Mouse (Mus musculus) stomach, postnatal 0 days (tissue): ENCODE measurements at regions not wholly inside any gene's neighbourhood (a gene's known extent, or its start where the extent isn't known, plus 50 kb on each side); places are given as distances from the start of the nearest gene placed in this dataset.

Experiments
- ATAC-seq: fragments of 200-750 bp; cut with Nextera tagmentation; 2 replicates; pipeline ENCODE4 v1.8.0; 2017; ENCODE audit not compliant: low FRiP score, low TSS enrichment
- DNase-seq: peaks from one replicate; pipeline ENCODE4 v3.0.0-alpha.2; 2016; ENCODE audit warnings: low spot score
- H3K27ac ChIP-seq: fragments of 300-500 bp; sonication (generic); replicated peaks from 2 replicates; pipeline ENCODE4 v1.5.1; 2014; ENCODE audit warnings: mild to moderate bottlenecking, control low read depth
- H3K27me3 ChIP-seq: fragments of 300-500 bp; sonication (generic); 2 replicates; pipeline ENCODE4 v1.6.1; 2014; ENCODE audit warnings: low read length; ENCODE audit not compliant: control insufficient read depth, insufficient read depth
- H3K36me3 ChIP-seq: fragments of 300-500 bp; sonication (generic); 2 replicates; pipeline ENCODE4 v1.6.1; 2014; ENCODE audit warnings: low read length, mixed read lengths; ENCODE audit not compliant: control insufficient read depth, insufficient read depth
- H3K4me1 ChIP-seq: fragments of 300-500 bp; sonication (generic); replicated peaks from 2 replicates; pipeline ENCODE4 v1.6.1; 2014; ENCODE audit warnings: antibody characterized with exemption; ENCODE audit not compliant: control insufficient read depth, insufficient read depth
- H3K4me2 ChIP-seq: fragments of 300-500 bp; sonication (generic); replicated peaks from 2 replicates; pipeline ENCODE4 v1.6.1; 2014; ENCODE audit warnings: low read depth, mild to moderate bottlenecking, control low read depth, moderate library complexity
- H3K4me3 ChIP-seq: fragments of 300-500 bp; sonication (generic); 2 replicates; pipeline ENCODE4 v1.5.1; 2014; ENCODE audit warnings: low read depth, low read length, control low read depth
- H3K9ac ChIP-seq: fragments of 300-500 bp; sonication (generic); 2 replicates; pipeline ENCODE4 v1.6.1; 2014; ENCODE audit warnings: mild to moderate bottlenecking, low read length, control low read depth, mixed read lengths
- H3K9me3 ChIP-seq: fragments of 300-500 bp; sonication (generic); 2 replicates; pipeline ENCODE4 v1.6.1; 2016; ENCODE audit warnings: low read length; ENCODE audit not compliant: control insufficient read depth
- CTCF ChIP-seq: IDR thresholded peaks from 2 replicates; pipeline ENCODE4 v1.5.1; 2016; ENCODE audit warnings: antibody characterized with exemption, low read depth, mild to moderate bottlenecking, moderate library complexity
- EP300 ChIP-seq: optimal IDR thresholded peaks from 2 replicates; pipeline ENCODE3; 2016; ENCODE audit warnings: antibody characterized with exemption
- WGBS: fragments of 180-500 bp; shearing (Covaris S2); extraction: QIAGEN DNeasy Blood & Tissue Kit; methylation state at CpG from one replicate; pipeline ENCODE4 v1.1.7; 2014; 5-methylcytosine and 5-hydroxymethylcytosine counted together

DNA sequence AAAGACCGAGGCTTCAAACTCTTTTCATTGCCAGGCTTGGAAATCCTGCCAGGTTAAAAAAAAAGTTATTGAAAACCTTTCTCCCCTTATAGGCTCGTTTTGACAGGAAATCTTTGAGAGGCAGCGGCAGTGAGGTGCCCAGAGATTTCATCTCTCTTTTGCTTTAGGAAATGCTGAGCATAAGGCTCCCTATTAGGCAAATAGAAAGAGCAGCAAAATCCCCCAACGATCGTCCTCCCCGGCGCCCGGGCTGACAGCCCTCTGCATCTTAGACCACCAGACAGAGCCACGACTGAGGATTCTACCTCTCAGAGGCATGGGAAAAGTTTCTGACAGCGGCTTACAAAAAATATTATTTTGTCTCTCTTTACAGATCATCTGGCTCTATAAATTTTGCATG, 999.5 kb downstream of the Adgrl2 start:
- ATAC-seq (no peak), DNase-seq (no peak)
- 28% methylated on average over 10 of the region's 10 CpGs for WGBS
- H3K36me3 ChIP-seq = no peaks in the 10 kb centered on the region
- H3K9ac ChIP-seq = peak overlapping the region; percentile 23; the same call in 1 of the 2 replicates
- H3K27me3 ChIP-seq = no peaks in the 10 kb centered on the region
- TF ChIP-seq CTCF = no peak
- no peak for TF ChIP-seq EP300
- H3K4me3 ChIP-seq = peak overlapping the region; percentile 19
- no peaks in the 10 kb centered on the region for H3K4me1 ChIP-seq
- H3K4me2 ChIP-seq = peak overlapping the region; percentile 49
- no peaks in the 10 kb centered on the region for H3K9me3 ChIP-seq
- no peak overlapping the region for H3K27ac ChIP-seq

DNA sequence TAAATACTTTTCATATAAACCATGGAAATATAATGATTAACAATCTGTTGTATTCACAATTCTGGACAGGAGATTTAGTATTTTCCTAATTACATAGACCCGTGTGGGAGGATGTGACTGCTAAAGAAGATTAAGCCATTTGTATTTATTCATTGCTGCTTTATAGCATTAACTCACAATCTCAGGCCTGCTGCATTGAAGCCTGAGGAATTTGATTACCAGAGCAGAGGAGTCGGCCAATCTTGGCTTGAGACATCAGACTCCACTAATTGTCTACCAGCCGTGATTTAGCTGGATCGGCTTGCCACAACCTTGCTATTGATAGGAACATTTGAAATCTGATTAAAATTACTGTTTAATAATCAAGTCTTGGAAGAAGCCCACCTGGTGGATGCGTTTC, 1007.5 kb downstream of the Adgrl2 start:
- Histone ChIP-seq H3K4me2 (no peak overlapping the region), H3K4me1 (no peaks in the 10 kb centered on the region), H3K9me3 (no peaks in the 10 kb centered on the region), H3K36me3 (no peaks in the 10 kb centered on the region), H3K4me3 (no peak overlapping the region), H3K27me3 (no peaks in the 10 kb centered on the region), H3K27ac (no peak overlapping the region), H3K9ac (no peak overlapping the region)
- TF ChIP-seq CTCF = no peak
- no peak for TF ChIP-seq EP300
- DNase-seq = no peak
- ATAC-seq = no peak
- WGBS = 71% methylated on average over 5 of the region's 5 CpGs

DNA sequence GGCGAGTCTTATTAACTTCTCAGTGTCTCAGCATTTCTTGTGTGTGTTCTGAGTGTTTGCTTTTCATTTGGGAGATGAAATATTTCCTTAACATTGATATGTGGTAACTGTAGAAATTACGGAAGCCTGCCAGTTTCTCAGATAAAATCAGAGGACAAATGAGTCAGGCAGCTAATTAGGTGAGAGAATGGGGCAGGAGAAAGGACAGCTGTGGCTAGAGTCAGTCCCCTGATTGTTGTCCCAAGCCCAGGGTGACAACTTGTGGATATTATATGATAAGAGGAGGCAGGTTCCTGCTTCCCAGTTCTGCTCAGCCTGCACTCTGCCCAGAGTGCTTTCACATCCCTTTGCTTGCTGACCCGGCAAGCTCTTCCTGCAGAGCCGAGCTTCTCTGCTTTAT, 1008.7 kb downstream of the Adgrl2 start:
- H3K9ac ChIP-seq = no peak overlapping the region
- no peak for ATAC-seq
- no peaks in the 10 kb centered on the region for H3K9me3 ChIP-seq
- H3K36me3 ChIP-seq = no peaks in the 10 kb centered on the region
- no peak for DNase-seq
- no peak overlapping the region for H3K27ac ChIP-seq
- H3K4me2 ChIP-seq = no peak overlapping the region
- no peaks in the 10 kb centered on the region for H3K4me1 ChIP-seq
- no peak overlapping the region for H3K4me3 ChIP-seq
- no peaks in the 10 kb centered on the region for H3K27me3 ChIP-seq
- WGBS = 41% methylated on average over 4 of the region's 4 CpGs
- TF ChIP-seq EP300 (no peak), CTCF (no peak)

DNA sequence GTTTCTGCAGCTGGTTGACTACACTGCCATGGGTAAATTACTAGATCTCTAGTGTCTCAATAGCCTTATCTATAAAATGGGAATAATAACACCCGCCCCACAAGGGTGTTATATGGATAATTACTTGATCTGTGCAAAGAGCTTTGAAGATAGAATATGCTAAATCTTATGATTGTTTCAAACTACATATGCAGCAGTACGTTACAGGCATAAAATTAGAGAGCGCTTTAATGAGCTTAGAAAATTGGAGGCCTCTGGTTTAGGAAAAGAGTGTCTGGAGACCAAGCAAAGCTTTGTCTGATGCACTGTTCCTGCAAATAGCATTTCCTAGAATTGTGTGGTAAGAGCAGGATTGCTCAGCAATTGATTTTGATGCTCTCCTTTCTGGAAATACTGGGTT, 1013.8 kb downstream of the Adgrl2 start:
- Histone ChIP-seq H3K27me3 (no peaks in the 10 kb centered on the region), H3K4me1 (no peaks in the 10 kb centered on the region), H3K4me3 (no peak overlapping the region), H3K36me3 (no peaks in the 10 kb centered on the region), H3K9ac (no peak overlapping the region), H3K27ac (no peak overlapping the region), H3K4me2 (no peak overlapping the region), H3K9me3 (no peaks in the 10 kb centered on the region)
- DNase-seq (no peak), ATAC-seq (no peak)
- 91% methylated on average over 3 of the region's 3 CpGs for WGBS
- no peak for TF ChIP-seq EP300
- no peak for TF ChIP-seq CTCF

DNA sequence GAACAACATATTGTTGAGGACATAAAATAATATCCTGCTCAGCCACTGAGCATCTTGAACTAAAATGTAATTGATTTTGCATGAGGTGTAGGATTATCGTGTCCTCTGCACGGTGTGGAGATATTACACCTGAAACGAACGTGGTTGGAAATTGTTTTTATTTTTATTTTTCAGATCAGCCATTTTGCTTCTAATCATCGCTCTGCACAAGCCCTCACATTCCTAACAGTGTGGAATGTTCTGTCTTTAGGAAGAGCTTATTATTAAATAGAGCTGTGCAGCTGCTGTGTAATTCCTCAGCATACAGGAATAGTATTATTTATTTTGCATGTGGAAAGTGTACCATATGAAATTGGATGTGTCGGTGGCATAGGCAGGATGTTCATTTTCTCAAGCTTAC, 1014.3 kb downstream of the Adgrl2 start:
- no peak overlapping the region for H3K27ac ChIP-seq
- no peak overlapping the region for H3K4me2 ChIP-seq
- H3K27me3 ChIP-seq = no peaks in the 10 kb centered on the region
- no peaks in the 10 kb centered on the region for H3K36me3 ChIP-seq
- no peak for TF ChIP-seq EP300
- no peak for TF ChIP-seq CTCF
- no peaks in the 10 kb centered on the region for H3K4me1 ChIP-seq
- no peak for DNase-seq
- 83% methylated on average over 6 of the region's 6 CpGs for WGBS
- H3K9me3 ChIP-seq = no peaks in the 10 kb centered on the region
- ATAC-seq = no peak
- no peak overlapping the region for H3K4me3 ChIP-seq
- H3K9ac ChIP-seq = no peak overlapping the region

DNA sequence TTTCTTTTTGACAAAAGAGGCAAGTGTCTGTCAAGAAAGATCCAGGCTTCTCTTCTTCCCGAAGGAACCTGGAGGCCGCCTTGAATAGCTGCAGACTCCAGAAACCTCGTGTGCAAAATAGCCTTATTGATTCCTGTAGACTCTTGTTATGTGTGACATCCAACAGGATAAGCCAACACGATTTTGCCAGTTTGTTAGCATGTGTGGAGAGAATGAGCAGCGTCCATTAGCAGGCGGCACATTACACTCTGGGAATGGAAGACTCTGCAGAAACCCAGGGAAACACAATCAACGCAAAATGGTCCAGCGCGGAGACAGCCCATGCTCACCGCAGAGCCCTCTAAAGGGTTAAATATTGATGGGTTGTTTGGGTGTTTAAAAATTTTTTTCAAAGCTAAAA, 1014.9 kb downstream of the Adgrl2 start:
- DNase-seq (no peak), ATAC-seq (no peak)
- TF ChIP-seq EP300 (no peak), CTCF (no peak)
- H3K4me1 ChIP-seq = no peaks in the 10 kb centered on the region
- 88% methylated on average over 10 of the region's 10 CpGs for WGBS
- H3K4me3 ChIP-seq = no peak overlapping the region
- H3K27ac ChIP-seq = no peak overlapping the region
- no peak overlapping the region for H3K9ac ChIP-seq
- H3K9me3 ChIP-seq = no peaks in the 10 kb centered on the region
- H3K36me3 ChIP-seq = no peaks in the 10 kb centered on the region
- H3K27me3 ChIP-seq = no peaks in the 10 kb centered on the region
- H3K4me2 ChIP-seq = no peak overlapping the region
